Mouse (Mus musculus) left cerebral cortex, postnatal 36 days (tissue): ENCODE results near the gene Ifitm5. TPM values are rescaled to one million over a fixed set of nuclear protein-coding genes. Genes with fewer than 3 reads are reported as not detected.
A peak's percentile ranks its signal among the peaks of the same experiment; 100 is the strongest.
"Not testable (repeated sequence)": the region's sequence is repeated elsewhere in the genome, so short reads cannot be mapped to it uniquely, and the experiment has no call there.

Experiments used
- DNase-seq, 2 experiments: peaks; one replicate each; pipeline ENCODE4 v3.0.0; 2021 to 2022; ENCODE audit warnings: low spot score in 2 of 2, mixed read lengths in 1 of 2
- intact Hi-C: fragments of 180-260 bp; cut with DNase I; formaldehyde crosslinking; loops from one replicate; pipeline ENCODE4 v1.15.1; 2025
- total RNA-seq, 2 experiments: library from RNA; stranded (reverse); gene quantifications; 2 replicates each; pipeline ENCODE4 v1.2.3; 2021

The Ifitm5 gene
- total RNA-seq = not detected

DNA sequence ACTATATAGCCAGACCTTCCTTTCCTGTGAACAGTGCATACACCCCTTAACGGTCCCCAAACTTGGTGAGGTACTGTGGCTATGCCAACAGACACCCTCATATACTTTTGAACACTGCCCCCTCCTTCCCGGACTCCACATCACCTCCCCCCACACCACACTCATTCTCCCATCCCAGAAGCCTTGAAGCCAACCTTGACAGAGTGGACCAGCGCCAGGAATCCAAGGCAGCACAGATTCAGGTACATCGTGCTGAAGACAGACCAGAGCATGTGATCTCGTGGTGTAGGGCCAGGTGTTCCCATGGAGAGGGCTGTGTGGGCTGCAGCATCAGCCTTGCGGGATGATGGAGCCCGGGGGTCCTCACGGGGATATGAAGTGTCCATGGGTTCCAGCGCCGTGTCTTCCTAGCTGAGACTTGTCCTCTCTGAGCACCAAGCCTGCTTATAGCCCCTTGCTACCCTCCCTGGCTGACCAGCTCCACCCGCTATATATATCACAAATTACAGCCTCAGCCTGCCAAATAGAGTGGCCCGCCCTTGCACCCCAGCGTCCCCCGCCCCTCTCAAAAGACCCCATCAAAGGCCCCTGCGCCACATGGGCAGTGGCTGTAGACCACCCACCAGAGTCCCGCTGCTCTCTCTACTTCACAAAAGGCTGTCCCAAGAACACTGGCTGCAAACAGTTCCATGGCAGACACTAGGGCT lies at the start of gene Ifitm5:
Gene Ifitm5 (minus strand): TSS at position 468 of the 707 bp plus-strand sequence.
- intact Hi-C loops = no loop called here
- no peak for DNase-seq

DNA sequence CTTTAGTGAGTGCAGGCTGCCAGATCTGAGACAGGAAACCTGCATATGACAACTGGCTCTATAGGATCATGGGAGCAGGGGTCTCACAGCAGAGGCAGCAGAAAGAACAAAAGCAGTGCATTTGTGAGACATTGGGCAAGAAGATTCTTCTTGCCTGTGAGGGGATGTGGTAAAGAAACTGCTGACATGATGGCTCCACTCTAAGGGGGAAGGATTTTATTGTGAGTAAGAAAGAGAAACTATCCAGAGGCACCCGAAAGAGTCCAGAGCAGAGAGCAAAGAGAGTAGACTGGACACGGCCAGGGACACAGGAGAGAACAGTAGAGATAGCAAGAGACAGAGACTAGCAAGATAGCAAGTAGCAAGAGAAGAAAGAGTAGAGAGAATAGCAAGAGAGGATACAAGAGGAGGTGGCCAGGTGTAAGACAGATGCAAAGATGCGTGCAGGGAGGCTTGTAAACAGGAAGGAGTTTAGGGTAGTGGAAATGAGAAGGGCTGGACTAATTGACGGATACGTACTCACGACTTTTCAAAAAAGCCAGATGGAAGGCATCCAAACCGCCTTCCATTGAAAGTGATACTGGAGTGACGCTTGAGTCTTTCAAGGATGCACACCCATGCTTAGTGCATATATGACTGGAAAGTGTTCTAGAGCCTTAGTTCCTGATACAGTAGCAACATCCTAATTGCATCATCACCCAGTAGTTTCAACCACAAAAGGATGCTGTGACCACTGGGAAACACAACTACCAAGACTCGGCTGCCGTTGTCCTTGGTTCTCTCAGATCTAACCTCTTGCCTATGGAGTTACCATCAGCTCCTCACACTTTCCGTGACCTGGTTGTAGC lies 49.0 kb upstream of the Ifitm5 start:
- DNase-seq = no peak
- intact Hi-C loops = no loop called here

DNA sequence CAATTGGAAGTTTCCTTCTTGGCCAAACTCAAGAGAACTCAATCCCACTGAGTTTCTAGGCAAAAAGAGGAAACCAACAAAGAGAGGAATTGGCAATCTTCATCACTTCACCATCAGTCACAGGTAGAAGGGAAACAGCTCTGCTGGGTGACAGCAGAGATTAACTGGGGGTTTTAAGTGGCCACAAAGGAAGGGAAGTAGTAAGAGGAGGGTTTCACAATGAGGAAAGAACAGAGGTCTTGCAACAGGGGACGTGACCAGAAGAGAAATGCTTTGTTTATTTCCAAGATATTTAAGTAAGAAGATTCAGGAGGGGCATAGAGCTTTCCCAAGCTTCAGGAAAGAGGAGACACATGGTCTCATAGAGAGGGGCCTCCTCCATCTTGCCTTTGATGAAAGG lies 47.7 kb upstream of the Ifitm5 start:
- no peak for DNase-seq
- intact Hi-C loops = no loop called here

DNA sequence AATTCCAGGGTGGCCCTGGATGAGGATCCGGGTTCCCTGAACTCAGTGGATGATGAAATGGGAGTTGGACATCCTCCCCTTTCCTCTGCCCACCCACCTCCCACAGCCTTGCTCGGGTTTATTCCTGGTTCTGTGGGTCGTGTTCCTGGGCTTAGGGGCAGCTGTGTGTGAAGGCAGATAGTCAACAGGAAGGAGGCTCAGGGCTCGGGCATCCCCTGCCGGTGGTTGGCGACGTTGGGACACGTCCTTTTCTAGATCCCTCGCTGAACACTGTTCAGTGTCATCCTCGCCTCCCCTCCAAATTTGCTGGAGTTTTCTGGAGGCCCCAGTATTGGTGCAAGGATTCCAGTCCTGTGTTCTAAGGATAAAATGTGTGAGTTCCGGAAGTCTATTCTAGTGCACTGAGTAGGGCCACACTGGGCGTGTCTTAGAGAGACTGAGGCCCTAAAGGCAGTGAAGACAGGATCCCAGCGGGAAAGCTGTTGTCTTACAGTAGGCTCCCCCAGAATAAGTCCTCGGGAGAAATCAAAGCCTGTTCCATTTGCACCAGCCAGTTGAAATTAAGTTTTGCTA lies 41.1 kb upstream of the Ifitm5 start:
- intact Hi-C loops = no loop called here
- no peak for DNase-seq

DNA sequence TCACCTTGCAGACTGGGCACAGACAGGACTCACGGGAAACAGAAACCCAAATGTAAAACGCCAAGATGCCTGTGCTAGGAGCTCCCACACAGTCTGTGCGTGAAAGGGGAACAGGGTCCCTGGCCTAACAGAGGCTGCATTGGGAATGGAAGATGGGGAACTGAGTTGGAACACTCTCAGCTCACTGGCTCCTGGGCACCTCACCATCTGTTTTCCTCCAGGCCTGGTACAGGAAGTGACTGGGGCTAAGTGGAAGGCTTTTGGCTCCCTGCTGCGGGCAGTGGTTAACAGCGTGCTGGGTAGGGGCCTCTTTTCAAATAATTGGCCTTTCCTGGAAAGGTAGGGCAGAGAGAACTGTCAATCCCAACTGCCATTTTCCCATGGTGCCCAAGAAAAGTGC lies 40.5 kb upstream of the Ifitm5 start:
- intact Hi-C loops = no loop called here
- no peak for DNase-seq

DNA sequence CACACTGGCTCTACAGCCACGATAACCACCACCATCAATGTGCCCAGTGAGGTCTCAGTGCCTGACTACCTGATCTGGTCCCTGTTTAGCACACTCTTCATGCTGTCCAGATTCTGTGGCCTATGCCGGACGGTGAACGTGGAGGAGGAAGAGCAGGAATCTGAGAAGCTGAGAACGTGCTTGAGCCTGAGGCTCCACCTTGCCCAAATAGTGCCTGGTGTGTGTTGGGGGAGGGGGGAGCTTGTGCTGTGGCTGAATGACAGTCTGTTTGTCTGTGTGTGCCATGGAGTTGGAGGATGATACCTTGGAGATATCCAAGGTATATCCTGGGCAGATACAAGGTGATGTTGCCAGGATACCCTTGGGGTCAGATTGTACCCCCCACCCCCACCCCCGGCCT lies 40.1 kb upstream of the Ifitm5 start:
- DNase-seq = no peak
- intact Hi-C loops = no loop called here

DNA sequence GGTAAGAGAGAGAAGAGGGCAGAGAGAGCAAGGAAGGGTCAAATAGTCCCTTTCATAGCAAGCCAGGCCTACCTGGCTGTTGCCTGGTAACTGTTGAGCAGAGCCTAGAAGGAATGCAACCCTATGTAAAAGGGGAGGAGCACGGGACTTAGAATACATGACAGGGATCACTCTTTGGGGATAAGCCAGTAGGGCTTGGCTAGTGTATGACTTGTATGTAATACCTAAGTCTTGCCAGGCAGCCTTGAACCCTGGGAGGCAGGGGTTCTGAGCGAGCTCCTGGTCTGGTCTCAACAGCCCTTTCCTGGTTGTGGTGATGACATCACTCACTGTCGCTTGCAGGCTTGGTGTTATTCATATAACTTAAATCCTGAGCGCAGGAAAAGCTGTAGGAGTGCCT lies 38.9 kb upstream of the Ifitm5 start:
- intact Hi-C loops = no loop called here
- DNase-seq = peak in 1 of 2 experiments; percentile 10

DNA sequence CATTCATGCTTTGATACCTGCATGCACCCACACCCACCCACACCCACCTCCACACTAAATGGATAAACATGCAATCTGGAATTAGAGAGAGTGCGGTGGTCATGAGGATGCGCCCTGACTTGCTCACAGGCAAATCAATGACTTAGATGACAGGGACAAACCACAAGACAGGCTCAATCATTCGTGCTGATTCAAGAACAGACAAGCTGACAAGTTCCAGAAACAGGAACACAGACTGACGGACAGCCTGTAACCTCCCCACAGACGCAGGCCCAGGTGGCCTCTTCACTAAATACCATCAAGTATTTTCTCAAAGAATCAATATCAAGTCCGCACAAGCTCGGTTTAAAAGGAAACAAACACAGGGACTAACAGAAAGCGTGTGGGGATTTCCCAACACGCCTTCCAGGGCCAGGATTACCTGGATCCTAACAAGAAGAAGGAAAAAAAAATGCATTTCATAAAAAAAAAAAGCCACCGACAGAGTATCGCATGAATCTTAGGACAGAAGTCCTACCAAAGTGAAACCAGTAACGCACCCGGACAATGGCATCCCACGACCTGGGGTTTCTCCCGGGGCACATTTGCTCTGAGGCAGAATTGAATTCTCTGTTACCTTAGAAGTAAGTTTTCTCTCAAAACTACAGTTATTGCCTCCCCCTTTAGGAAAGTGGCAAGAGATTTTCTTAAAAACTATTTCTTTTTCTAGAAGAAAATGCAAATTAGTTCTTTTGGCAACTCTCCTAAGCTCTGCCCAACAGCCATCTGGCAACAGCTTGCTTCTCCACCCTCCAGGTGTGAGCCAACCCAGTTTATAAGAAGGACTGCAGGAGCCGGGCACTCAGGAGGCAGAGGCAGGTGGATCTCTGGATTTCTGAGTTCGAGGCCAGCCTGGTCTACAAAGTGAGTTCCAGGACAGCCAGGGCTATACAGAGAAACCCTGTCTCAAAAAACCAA lies 37.4 kb upstream of the Ifitm5 start:
- DNase-seq = peak; percentile 38 to 39
- intact Hi-C loops = no loop called here

DNA sequence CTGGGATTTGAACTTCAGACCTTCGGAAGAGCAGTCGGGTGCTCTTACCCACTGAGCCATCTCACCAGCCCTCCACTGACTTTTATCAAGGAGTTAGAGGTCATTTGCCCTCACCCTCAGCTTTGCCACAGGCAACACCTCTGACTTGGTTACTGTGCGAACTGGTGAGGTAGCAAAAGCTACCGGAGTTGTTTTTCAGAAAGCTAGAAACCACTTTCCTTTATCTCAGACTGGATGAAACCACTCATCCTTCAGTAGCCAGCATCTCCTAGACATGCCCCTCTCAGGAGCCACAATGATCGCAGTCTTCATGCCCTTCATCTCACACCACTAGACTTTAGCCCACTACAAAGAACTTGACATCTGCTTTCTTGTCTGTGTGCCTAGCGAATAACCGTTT lies 32.9 kb upstream of the Ifitm5 start:
- no peak for DNase-seq
- intact Hi-C loops = no loop called here

DNA sequence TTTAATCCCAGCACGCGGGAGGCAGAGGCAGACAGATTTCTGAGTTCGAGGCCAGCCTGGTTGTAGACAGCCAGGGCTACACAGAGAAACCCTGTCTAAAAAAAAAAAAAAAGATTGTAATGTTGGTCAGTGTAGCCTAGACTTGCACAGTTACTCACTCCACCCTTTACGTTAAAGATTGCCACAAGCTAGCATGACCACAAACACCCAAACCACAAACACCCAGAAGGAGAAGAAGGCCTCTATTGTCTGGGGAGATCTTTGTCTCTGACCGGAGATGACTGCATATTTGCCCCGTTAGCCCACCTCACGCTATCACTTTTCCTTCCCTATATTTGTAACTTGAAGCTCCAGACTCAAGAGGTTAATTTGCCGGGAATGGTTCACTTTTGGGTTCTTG lies 31.6 kb upstream of the Ifitm5 start:
- intact Hi-C loops = no loop called here
- DNase-seq = no peak

DNA sequence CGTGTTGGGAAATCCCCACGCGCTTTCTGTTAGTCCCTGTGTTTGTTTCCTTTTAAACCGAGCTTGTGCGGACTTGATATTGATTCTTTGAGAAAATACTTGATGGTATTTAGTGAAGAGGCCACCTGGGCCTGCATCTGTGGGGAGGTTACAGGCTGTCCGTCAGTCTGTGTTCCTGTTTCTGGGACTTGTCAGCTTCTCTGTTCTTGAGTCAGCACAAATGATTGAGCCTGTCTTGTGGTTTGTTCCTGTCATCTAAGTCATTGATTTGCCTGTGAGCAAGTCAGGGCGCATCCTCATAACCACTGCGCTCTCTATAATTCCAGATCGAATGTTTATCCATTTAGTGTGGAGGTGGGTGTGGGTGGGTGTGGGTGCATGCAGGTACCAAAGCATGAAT lies 26.6 kb upstream of the Ifitm5 start:
- intact Hi-C loops = not testable (repeated sequence)

DNA sequence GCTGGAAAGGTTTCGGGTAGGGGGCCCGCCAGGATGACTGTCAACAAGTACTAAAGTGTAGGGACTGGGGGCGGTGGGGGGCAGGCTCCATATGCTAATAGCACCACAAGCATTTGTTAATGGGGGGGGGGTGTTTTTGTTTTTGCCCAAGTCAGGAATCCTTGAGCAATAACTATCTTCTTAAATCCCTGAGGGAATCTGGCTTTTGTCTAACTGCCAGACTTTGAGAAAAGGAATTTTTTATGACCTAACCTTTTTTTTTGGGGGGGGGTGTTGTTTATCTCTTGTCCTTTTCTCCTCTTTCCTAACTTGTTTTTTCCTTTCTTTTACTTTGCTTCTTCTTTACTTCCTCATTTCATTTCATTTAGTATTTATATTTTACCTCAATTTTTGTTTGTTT lies 25.4 kb upstream of the Ifitm5 start:
- intact Hi-C loops = no loop called here
- no peak for DNase-seq

More for the DNA sequence above, 26.6 kb upstream of the Ifitm5 start:
- DNase-seq = not testable (repeated sequence)

DNA sequence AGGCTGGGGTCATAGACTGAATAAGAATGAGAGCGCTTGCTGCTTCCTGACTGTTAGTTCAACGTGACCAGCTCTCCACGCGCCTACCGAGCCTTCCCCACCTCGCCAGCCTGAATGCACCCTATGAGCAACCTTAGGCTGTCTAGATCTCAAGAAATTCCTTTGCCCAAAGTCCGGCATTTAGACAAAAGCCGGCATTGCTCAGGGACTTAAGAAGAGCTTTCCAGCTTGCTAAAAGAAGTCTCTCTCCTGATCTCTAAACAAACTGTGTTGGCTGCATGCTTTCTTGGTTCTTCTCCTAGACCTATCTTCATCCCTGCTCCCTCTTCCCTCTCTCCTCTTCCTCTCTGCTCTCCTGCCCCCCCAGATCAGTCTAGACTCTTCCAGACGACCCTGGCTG lies 24.8 kb upstream of the Ifitm5 start:
- DNase-seq = no peak

DNA sequence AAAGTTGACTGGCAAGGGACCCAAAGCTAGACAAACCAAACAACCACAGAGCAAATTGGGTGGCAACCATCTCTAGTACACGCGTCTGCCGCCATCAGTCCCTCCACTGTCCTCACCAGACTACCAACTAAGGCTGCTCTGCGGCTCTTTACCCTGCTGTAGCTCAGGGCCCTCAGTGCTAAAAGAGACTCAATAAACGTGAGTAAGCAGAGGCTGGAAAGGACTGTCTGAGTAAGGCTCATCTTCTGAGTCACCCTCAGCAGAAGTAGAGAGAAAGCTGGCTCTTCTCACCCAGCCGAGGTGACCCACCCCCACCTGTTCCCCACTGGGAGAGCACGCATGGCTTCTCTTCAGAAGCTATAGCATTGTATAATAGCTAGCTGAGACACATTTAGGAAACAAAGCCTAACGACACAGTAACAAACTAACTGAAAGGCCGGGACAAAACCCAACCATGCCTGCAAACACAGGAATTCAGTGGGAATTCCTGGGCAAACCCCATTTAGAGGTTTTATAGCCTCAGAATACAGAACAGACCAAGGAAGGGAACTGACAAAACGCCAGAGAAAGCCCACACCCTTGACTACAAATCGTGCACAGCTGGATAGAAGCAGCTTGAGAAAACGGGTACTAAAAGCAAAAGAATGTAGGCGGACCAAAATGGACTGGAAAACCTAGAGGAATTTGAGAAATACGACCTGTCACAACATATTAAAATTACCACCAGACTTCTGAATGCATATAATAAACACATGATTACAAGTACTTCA lies 23.5 kb upstream of the Ifitm5 start:
- no peak for DNase-seq
- intact Hi-C loops = no loop called here

More for the DNA sequence above, 24.8 kb upstream of the Ifitm5 start:
- intact Hi-C loops = no loop called here

DNA sequence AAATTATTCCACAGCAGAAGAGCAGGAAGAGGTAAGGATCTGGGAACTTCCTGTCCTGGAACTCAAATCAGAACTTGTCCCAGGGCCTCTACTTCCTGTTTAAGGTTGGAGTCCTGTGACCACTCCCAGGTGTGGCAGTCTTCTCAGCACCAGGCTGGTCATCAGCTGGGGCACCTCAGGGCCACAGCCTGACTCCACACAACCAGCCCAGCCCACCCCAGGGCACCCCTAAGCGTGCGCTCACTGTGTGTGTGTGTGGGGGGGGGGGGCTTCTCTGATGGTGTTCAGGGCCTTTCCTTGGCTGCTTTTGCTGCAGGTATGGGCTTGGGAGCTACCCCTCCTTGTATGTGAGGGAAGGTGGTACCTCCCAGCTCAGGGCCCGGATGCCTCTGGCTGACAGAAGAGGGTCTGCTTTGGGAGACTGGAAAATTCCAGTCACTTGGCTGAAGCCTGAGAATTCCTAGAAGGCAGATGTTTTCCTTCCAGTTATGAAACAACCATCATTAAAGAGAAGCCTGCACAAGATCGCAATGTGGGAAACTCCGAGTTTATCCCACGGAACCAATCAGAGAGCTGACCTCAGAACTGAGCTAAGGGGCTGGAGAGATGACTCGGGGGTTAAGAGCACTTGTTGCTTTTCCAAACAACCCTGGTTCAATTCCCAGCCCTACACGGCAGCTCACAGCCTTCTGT lies 21.5 kb upstream of the Ifitm5 start:
- intact Hi-C loops = no loop called here
- DNase-seq = no peak

DNA sequence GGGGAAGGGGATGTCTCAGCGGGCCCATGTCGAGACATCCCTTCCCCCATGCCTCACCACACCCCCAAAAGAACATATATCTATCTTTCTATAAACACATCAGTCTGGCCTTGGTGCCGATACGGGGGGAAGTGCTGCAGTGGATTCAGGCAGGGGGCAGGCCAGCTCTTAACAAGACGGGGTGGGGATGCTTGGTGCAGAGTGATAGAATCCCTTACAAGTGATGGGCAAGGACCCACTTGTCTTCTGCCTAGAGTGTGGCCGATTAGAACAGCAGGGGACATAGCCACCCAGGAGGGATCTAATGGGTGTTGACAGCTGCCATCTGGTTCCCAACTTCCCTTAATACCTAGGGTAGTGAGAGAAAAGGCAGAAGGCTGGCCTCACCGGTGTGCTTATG lies 20.8 kb upstream of the Ifitm5 start:
- DNase-seq = no peak
- intact Hi-C loops = no loop called here

DNA sequence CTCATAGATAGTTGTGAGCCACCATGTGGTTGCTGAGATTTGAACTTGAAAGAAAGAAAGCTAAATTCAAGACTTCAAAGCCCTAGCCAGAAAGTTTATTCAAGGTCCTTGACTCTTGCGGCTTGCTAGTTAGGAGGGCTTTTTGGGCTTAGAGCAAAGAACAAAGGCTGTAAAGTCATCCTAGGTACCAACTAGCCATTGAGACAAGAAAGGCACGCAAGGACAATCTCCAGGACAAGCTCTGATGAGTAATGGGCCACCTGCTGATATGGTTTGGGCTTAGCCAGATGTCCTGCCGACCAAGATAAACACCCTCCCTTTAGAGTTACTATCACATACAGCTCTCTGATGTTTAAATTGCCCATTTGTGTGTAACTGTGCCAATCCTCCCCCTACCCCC lies 18.6 kb upstream of the Ifitm5 start:
- DNase-seq, intact Hi-C loops: not testable (repeated sequence)

DNA sequence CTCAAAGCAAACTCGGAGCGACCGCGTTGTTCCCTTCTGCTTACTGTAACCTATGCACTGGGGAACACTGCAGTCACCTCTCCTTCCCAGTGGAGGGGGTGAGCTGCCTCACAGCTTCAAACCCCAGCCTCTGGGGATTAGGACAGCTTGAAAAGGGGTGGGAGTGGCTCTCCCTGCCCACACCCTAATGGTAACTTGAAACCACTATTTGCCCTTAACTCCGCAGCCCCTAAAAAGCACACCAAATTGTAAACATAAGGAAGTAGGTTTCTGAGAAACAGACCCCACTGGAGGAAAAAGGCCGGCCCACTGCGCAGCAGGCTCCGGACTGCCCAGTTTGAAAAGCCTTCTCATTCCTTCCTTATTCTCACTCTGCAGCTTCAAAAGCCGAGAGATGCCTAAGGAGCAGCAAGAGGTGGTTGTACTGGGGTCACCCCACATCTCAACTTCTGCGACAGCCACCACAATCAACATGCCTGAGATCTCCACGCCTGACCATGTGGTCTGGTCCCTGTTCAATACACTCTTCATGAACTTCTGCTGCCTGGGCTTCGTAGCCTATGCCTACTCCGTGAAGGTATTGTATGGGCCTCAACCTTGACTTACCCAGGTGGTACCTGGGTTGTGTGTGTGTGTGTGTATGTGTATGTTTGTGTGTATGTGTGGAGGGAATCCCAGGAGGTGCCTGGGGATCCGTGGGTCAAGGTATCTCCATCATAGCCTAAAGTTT lies 17.9 kb upstream of the Ifitm5 start:
- DNase-seq = no peak
- intact Hi-C loops = no loop called here
